Mouse (Mus musculus): ENCODE results near the gene 9530003J23Rik. TPM values are rescaled to one million over a fixed set of nuclear protein-coding genes. Genes with fewer than 3 reads are reported as not detected.
A peak's percentile ranks its signal among the peaks of the same experiment; 100 is the strongest.
"Not testable (repeated sequence)": the region's sequence is repeated elsewhere in the genome, so short reads cannot be mapped to it uniquely, and the experiment has no call there.

9530003J23Rik gene
- total RNA-seq, 2 experiments from 2014 or later: not detected

DNA sequence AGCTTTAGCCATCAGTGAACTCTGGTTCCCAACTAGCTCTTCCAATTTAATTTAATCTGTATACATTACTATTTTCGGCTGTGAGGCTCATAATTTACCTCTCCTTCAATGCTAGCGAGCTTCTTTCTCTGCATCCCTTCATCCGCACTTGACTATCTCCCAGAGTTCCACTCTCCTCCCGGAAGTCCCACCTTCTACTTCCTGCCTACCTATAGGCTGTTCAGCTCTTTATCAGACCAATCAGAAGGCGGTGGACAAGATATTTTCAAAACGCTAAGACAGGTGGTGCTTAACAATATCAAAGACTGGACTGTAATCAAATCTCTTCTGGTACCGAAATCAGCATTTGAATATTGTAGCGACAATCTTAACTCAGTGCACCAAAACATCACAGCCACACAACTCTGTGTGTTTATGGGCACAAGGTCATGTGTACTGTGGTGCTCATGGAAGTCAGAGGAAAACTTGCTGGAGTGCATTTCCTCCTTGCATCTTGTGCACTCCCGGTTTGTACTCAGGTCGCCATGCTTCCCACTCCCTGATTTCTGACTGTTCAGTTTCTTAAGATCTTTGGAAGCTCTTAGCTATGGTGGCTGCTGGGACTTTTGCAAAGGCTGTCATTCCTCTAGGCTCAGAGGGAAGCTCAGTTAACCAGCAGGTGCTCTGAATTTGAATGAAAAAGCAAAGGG is 37.3 kb upstream of the 9530003J23Rik start:
- Histone ChIP-seq H3K27ac (no peak overlapping the region), H3K4me3 (no peak overlapping the region)
- no peak for TF ChIP-seq CTCF (conservative IDR thresholded peaks at IDR 0.05)
- DNase-seq (ENCODE audit: low spot score in 2 of 2): no peak

DNA sequence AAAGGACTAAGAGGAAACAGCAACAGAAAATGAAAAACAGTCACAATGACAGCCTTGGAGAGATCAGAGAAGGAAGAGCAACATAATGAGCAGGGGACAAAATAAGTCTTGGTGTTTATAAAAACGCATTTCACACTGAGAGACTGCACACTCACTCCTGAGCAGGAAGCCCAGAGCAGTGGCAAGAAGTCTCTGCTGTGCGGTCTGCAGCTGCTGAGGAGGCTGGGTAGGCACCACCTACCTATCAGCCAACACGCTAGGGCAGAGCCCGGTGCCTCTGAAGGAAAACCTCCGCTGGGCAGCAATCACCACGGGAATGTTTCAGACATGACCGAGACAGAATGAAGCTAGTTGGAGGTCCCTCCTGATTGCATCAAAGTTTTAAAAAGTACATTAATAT is 36.1 kb upstream of the 9530003J23Rik start:
- not testable (repeated sequence) for DNase-seq (ENCODE audit: low spot score in 2 of 2); H3K4me3 ChIP-seq; H3K27ac ChIP-seq

DNA sequence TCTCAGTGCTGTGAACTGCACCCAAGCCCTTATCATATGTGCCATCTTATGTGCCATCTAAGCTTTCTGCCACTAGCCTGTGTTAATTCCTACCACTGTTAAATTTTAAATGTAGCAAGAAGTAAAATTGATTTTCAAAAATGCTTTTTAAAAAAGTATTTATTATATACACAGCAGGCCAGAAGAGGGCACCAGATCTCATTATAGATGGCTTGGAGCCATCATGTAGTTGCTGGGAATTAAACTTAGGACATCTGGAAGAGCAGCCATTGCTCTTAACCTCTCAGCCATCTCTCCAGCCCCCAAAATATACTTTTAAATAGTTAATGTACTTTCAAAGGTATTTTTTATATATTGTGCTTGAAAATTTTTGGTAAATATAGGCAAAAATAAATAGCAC is 33.5 kb upstream of the 9530003J23Rik start:
- H3K4me3 ChIP-seq: no peak overlapping the region
- peak; percentile 53 for TF ChIP-seq CTCF (conservative IDR thresholded peaks at IDR 0.05)
- no peak overlapping the region for H3K27ac ChIP-seq
- DNase-seq (ENCODE audit: low spot score in 2 of 2): no peak

DNA sequence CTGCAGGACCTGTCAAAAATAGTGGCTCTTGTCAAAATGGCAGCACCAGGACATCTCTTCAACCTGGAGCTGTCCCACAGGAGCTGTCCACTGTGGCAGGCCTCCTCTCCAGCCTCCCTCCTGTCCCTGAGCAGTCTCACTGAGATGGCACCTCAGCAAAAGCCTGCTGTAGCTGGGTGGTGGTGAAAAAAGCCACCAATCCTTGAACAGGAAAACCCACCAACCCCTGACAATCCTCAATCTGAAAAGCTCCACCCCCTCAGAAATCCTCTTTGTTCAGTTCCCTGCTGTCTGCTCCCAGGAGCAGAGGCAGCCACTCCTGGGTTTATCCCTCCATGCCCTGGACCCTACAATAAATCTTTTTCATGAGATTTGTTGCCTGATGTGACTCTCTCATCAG is 21.4 kb upstream of the 9530003J23Rik start:
- DNase-seq (ENCODE audit: low spot score in 2 of 2): no peak
- no peak overlapping the region for H3K4me3 ChIP-seq
- TF ChIP-seq CTCF (conservative IDR thresholded peaks at IDR 0.05): no peak
- no peak overlapping the region for H3K27ac ChIP-seq

DNA sequence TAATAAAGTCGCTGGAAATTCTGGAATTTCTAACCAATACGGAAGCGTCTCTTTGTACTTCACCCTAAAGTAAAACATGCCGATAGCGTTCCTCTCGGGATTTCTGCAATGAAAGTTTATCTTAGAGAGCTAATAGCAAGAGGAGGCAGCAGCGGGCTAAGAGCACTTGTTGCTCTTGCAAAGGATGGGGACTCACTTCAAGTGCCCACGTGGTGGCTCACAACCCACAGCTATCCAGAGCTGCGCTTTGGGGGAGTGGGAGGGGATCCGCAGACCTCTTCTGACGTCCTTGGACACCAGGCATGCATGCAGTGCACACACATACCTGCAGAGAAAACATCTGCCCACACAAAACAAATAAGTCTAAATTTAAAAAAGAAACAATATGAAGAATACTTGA is 2.6 kb downstream of the 9530003J23Rik start:
- H3K4me3 ChIP-seq: no peak overlapping the region
- no peak for DNase-seq (ENCODE audit: low spot score in 2 of 2)
- TF ChIP-seq CTCF (conservative IDR thresholded peaks at IDR 0.05): no peak
- no peak overlapping the region for H3K27ac ChIP-seq

DNA sequence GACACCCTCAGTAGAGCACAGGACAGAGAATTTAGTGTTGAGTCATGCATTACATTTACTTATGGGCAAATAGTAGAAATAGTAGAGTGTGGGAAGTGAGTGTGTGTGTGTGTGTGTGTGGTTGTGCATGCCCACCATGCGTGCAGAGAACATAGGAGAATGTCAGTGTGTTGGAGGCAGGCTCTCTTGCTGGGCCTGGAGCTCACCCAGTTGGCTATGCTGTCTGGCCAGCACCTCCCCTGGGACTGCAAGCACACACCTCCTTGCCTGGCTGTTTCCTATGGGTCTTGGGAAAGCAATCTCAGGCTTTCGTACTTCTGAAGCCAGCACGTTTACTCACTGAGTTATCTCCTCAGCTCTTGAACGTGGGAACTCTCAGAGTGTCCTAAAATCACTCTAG is 3.7 kb downstream of the 9530003J23Rik start:
- DNase-seq (ENCODE audit: low spot score in 2 of 2): no peak
- Histone ChIP-seq H3K4me3 (no peak overlapping the region), H3K27ac (no peak overlapping the region)
- TF ChIP-seq CTCF (conservative IDR thresholded peaks at IDR 0.05): no peak

DNA sequence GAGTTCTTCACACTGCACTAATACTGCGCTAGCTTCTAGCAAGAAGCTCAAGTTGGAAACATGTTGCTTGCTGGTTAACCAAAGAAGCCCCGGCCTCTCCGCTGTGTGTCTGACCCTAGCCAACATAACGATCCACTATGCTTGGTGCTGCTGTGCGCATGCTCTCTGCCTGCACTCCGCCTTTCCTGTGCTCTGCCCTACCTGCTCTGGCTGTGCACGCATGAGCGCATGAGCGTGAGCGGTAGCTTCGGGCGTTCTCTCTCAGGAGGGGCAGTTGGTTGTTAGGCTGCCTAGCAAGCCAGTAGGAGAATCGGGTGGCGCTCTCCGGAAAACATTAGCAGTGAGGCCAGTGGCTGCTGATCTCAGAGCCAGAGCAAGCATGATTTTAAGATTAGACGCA is 8.7 kb downstream of the 9530003J23Rik start:
- no peak overlapping the region for H3K4me3 ChIP-seq
- H3K27ac ChIP-seq: no peak overlapping the region
- no peak for DNase-seq (ENCODE audit: low spot score in 2 of 2)
- no peak for TF ChIP-seq CTCF (conservative IDR thresholded peaks at IDR 0.05)

DNA sequence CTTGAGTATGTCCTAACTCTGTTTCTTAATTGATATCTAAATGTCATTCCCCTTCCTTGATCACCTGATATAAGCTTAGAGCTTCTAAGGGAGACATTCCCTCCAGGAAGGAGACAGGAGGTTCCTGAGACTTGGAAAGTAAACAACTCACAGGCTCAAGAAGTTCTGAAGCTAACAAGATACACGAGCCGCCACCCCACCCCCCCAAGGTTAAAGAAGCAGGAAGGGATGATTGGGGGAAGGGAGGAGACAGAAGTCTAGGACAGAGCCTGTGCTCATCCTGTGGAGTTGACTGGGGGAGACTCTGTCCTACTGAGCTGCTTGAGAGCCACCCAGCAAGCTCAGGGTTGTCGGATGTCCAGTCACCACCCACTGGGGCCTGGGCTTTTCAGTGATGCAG is 12.5 kb downstream of the 9530003J23Rik start:
- no peak for DNase-seq (ENCODE audit: low spot score in 2 of 2)
- Histone ChIP-seq H3K4me3 (no peak overlapping the region), H3K27ac (no peak overlapping the region)
- no peak for TF ChIP-seq CTCF (conservative IDR thresholded peaks at IDR 0.05)

DNA sequence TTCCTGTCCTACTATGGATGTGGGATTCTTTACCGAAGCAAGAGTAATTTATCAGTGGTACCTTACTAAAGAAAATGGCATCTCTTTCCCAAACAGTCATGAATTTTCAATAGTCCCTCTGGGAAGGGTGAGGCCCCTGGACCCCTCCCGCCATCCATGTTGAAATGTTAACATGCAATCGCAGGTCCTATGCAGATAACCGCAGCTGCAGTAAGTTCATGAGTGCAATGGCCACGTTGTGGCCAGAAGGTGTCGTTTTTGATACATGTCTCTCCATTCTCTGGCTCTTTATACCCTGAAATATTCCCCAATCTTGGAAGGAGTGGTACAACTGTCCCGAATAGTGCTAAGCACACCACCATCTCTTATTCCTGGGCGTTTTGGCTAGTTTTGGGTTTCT is 13.4 kb downstream of the 9530003J23Rik start:
- H3K27ac ChIP-seq: peak overlapping the region; percentile 100
- no peak for DNase-seq (ENCODE audit: low spot score in 2 of 2)
- H3K4me3 ChIP-seq: peak overlapping the region; percentile 93; the same call in 1 of the 2 replicates
- TF ChIP-seq CTCF (conservative IDR thresholded peaks at IDR 0.05): peak; percentile 54

DNA sequence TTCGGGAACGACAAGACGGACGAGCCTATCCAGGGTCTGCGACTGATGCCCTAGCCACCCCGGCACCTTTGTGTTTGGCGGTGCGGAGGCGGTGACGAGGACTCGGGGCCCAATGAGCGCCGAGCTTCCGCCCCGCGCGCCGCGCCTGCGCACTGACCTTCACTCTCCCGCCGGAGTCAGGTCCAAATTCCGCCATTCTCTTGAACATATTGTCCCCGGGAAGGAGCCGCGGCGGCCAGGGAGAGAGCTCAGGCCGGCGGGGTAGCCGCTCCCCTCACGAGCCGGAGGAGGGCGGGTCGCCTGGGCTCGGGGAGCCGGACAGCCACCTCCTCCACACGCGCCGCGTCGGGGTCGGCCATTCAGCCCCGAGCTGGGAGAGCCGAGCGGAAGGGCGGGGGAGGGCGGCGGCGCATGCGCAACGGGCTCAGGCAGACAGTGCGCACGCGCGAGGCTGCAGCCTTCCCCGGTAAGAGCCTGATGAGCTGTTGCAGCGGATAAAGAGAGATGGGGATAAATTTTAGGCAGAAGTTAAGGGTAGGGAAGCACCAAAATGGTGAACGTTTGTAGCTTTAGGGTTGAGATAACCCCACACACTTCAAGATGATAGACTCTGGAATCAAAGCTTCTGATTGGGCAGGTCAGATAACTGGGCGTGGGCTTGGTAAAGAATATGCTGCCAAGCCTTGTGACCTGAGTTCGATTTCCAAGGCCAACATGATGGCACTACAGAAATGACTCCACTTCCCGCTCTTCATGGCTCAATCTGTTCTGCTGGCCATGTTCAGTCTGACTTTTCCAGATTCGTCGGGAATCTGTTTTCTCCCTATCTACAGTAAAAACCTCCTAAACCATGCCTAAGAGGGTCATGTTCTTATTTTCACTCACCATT is 14.2 kb downstream of the 9530003J23Rik start, which contains the start of gene Yeats4:
Gene Yeats4 (minus strand): TSS at position 406 of the 889 bp plus-strand sequence.
- peak within 1 kb of the TSS; percentile 93 for H3K4me3 ChIP-seq
- H3K27ac ChIP-seq: peak within 1 kb of the TSS; percentile 100
- no peak for TF ChIP-seq CTCF (conservative IDR thresholded peaks at IDR 0.05)
- peak; percentile 92 to 95 for DNase-seq (ENCODE audit: low spot score in 2 of 2)

DNA sequence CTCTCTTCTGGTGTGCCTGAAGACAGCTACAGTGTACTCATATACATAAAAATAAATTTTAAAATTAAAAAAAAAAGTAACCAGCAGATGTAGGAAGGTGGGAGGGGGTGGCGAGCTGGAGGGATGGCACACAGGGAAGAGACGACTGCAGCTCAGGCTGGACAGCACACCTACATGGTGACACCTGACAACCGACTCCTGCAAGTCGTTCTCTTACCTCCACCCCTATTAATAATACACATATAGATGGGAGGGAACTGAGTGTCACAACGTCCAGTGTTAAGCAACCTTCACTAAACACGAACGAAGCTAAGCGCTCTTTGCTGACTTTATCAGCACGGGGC is 14.8 kb downstream of the 9530003J23Rik start:
- peak overlapping the region; percentile 93 for H3K4me3 ChIP-seq
- no peak for TF ChIP-seq CTCF (conservative IDR thresholded peaks at IDR 0.05)
- peak overlapping the region; percentile 100 for H3K27ac ChIP-seq
- DNase-seq (ENCODE audit: low spot score in 2 of 2): no peak

DNA sequence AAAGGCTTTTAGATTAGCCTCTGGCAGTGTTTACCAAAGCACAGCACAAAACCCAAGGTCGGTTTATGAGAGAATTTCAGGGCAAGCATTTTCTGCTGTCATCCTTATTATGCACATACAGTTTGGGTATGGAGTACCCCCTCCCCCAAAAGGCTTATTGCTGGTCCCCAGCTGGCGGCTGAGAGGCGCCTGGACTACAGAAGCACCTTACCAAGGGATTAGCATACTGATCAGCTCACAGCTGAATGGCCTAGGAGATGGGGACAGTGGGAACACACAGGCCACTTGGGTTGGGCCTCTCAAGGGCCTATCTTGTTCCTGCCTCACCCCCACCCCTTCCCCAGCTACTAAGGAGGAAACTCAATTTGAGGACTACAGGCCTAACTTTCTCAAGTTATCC is 15.7 kb downstream of the 9530003J23Rik start:
- DNase-seq (ENCODE audit: low spot score in 2 of 2): no peak
- no peak for TF ChIP-seq CTCF (conservative IDR thresholded peaks at IDR 0.05)
- Histone ChIP-seq H3K27ac (no peak overlapping the region), H3K4me3 (peak overlapping the region; percentile 93)

DNA sequence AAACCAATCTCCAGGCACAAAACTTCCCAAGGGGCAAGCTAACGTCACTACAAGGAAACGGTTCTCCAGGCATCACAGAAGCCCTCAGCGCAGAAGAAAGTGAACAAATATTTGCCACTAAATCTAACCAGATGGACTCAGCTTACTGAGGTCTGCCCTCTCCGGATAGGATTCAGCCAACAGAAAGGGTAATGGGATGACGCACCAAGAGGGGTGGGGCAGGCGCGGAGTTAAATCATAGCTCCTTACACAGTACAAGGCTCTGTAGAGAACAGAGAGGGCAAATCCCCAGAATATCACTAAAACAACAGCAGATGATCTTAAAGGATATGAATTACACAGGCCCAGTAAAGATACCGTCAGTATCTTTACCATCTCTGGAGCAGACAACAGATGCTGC is 20.2 kb downstream of the 9530003J23Rik start:
- H3K4me3 ChIP-seq: no peak overlapping the region
- no peak overlapping the region for H3K27ac ChIP-seq
- TF ChIP-seq CTCF (conservative IDR thresholded peaks at IDR 0.05): no peak

More for the DNA sequence above, 20.2 kb downstream of the 9530003J23Rik start:
- no peak for DNase-seq (ENCODE audit: low spot score in 2 of 2)

Measured in layer of hippocampus, adult 2 months (tissue).